Mouse (Mus musculus): ENCODE data around the gene Tbc1d20. TPM values are rescaled to one million over a fixed set of nuclear protein-coding genes. Genes with fewer than 3 reads are reported as not detected.

Gene Tbc1d20
- total and polyA plus RNA-seq, 2 experiments from 2014 or later: 26.9 to 57.1 TPM

DNA sequence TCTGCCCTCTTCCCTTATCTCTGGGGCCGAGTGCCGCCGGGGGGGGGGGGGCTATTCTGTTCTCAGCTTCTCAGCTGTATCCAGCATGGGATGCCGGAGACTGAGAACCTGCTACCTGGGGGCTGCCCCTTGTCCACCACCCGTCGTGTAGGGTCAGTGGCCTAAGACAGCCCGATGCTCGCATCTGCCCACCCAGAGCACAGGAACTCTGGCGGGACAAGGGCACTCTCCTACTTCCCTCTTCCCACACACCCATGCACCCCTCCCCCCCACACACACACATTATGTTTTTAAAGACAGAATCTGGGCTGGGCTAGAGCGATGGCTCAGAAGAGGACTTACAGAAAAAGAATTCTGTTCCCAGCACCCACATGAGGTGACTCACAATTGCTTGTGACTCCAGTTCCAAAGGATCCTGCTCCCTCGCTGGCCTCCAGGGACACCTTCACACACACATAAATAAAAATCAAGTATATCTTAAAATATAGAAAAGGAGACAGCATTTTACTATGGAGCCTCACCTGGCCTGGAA, 41.7 kb downstream of the Tbc1d20 start:
- TF ChIP-seq CTCF (IDR thresholded peaks at IDR 0.05): no peak

DNA sequence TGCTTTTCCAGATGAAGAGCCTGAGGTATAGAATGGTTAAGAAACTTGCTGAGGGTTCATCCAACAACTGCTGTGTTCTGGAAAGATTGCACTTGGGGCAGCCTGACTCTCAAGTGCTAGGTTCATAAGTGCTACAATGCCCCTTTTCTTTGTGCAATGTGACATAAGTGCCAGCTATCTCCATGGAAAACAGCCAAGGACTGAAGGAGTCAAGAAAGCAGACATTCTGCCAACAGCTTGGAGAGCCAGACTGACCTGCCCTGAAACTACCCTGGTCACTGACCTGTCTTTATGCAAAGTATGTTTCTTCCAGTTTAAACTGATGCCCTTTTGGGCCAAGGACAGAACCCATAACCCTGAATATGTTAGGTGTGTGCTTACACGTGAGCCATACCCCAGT, 43.2 kb downstream of the Tbc1d20 start:
- Histone ChIP-seq H3K27ac (ENCODE audit: low read depth, low read length) (no peak overlapping the region), H3K36me3 (ENCODE audit: insufficient read depth, low read length) (no peaks in the 10 kb centered on the region), H3K27me3 (ENCODE audit: insufficient read depth, low read length) (no peaks in the 10 kb centered on the region), H3K9me3 (ENCODE audit: low read length) (no peaks in the 10 kb centered on the region), H3K9ac (replicated peaks; ENCODE audit: low read length, poor library complexity, severe bottlenecking) (no peak overlapping the region), H3K4me1 (ENCODE audit: insufficient read depth, low read length) (no peaks in the 10 kb centered on the region), H3K4me3 (ENCODE audit: low read depth, low read length) (no peak overlapping the region), H3K4me2 (ENCODE audit: low read depth, low read length, poor library complexity, severe bottlenecking) (no peak overlapping the region)
- no peak for TF ChIP-seq CTCF (IDR thresholded peaks at IDR 0.05)
- WGBS: 85% methylated on average over 1 of the region's 1 CpGs
- no peak for DNase-seq (ENCODE audit: low spot score)
- ATAC-seq (ENCODE audit: low FRiP score): no peak

More for the DNA sequence above, 41.7 kb downstream of the Tbc1d20 start:
- no peak overlapping the region for H3K4me3 ChIP-seq (ENCODE audit: low read depth, low read length)
- 53% methylated on average over 9 of the region's 11 CpGs for WGBS
- H3K27ac ChIP-seq (ENCODE audit: low read depth, low read length): no peak overlapping the region
- ATAC-seq (ENCODE audit: low FRiP score): no peak
- no peak for DNase-seq (ENCODE audit: low spot score)
- no peaks in the 10 kb centered on the region for H3K36me3 ChIP-seq (ENCODE audit: insufficient read depth, low read length)
- H3K9me3 ChIP-seq (ENCODE audit: low read length): no peaks in the 10 kb centered on the region
- no peak overlapping the region for H3K4me2 ChIP-seq (ENCODE audit: low read depth, low read length, poor library complexity, severe bottlenecking)
- no peak overlapping the region for H3K9ac ChIP-seq (replicated peaks; ENCODE audit: low read length, poor library complexity, severe bottlenecking)
- peaks cover 9% of the 10 kb centered on the region for H3K4me1 ChIP-seq (ENCODE audit: insufficient read depth, low read length)
- no peaks in the 10 kb centered on the region for H3K27me3 ChIP-seq (ENCODE audit: insufficient read depth, low read length)

DNA sequence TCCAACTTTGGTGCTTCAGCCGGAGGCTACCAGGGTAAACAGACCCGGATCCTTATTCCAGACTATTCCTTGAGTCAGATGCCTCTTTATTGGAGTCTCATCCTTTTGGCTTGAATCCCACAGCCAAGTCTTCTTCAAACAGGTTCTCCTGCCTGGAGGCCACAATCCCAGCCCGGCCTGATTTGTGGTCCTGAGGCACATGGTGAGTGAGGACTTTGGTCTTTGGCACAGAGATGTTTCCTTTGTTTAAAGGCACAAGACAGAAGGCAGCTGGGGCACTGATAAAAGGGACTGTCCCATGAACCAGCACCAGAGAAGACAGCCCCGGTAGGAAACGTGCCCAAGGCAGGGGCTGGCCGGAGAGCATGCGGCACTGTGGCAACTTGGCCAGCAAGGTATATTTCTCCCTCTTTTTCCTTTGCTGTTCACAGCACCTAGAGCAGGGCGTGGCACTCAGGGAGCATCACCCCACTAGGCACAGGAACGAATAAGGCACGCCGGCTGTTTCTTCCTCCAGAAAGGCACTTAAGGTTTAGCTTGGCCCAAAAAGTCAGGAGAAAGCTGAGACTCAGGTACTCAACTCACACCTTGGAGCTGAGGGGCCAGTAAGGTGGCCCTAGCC, 44.1 kb downstream of the Tbc1d20 start:
- H3K4me2 ChIP-seq (ENCODE audit: low read depth, low read length, poor library complexity, severe bottlenecking): no peak overlapping the region
- H3K4me1 ChIP-seq (ENCODE audit: insufficient read depth, low read length): no peaks in the 10 kb centered on the region
- H3K36me3 ChIP-seq (ENCODE audit: insufficient read depth, low read length): no peaks in the 10 kb centered on the region
- 83% methylated on average over 11 of the region's 11 CpGs for WGBS
- DNase-seq (ENCODE audit: low spot score) (no peak), ATAC-seq (ENCODE audit: low FRiP score) (no peak)
- H3K4me3 ChIP-seq (ENCODE audit: low read depth, low read length): no peak overlapping the region
- H3K9ac ChIP-seq (replicated peaks; ENCODE audit: low read length, poor library complexity, severe bottlenecking): no peak overlapping the region
- H3K9me3 ChIP-seq (ENCODE audit: low read length): no peaks in the 10 kb centered on the region
- no peak for TF ChIP-seq CTCF (IDR thresholded peaks at IDR 0.05)
- H3K27ac ChIP-seq (ENCODE audit: low read depth, low read length): no peak overlapping the region
- H3K27me3 ChIP-seq (ENCODE audit: insufficient read depth, low read length): no peaks in the 10 kb centered on the region

DNA sequence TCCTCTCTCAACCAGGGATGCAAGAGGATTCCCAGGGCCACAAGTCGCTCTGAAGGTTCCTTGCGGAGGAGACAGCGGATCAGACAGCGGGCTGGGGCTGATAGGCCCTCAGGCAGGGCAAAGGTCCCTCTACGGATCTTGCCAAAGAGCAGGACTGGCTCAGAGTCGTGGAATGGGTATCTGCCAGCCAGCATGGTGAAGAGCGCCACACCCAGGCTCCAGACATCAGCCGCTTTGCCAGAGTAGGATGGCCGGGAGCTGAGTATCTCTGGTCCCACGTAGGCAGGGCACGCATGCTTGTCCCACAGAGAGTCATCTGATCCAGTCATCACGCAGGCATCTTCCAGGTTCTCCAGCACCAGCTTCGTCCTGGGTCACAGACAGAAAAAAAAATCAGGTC, 44.7 kb downstream of the Tbc1d20 start:
- no peaks in the 10 kb centered on the region for H3K36me3 ChIP-seq (ENCODE audit: insufficient read depth, low read length)
- WGBS: 76% methylated on average over 13 of the region's 13 CpGs
- no peak overlapping the region for H3K9ac ChIP-seq (replicated peaks; ENCODE audit: low read length, poor library complexity, severe bottlenecking)
- no peak overlapping the region for H3K4me3 ChIP-seq (ENCODE audit: low read depth, low read length)
- no peak for TF ChIP-seq CTCF (IDR thresholded peaks at IDR 0.05)
- ATAC-seq (ENCODE audit: low FRiP score) (no peak), DNase-seq (ENCODE audit: low spot score) (no peak)
- H3K27me3 ChIP-seq (ENCODE audit: insufficient read depth, low read length): no peaks in the 10 kb centered on the region
- no peak overlapping the region for H3K27ac ChIP-seq (ENCODE audit: low read depth, low read length)
- H3K9me3 ChIP-seq (ENCODE audit: low read length): no peaks in the 10 kb centered on the region
- no peak overlapping the region for H3K4me2 ChIP-seq (ENCODE audit: low read depth, low read length, poor library complexity, severe bottlenecking)
- H3K4me1 ChIP-seq (ENCODE audit: insufficient read depth, low read length): peaks cover 3% of the 10 kb centered on the region; the same call in 1 of the 2 replicates

DNA sequence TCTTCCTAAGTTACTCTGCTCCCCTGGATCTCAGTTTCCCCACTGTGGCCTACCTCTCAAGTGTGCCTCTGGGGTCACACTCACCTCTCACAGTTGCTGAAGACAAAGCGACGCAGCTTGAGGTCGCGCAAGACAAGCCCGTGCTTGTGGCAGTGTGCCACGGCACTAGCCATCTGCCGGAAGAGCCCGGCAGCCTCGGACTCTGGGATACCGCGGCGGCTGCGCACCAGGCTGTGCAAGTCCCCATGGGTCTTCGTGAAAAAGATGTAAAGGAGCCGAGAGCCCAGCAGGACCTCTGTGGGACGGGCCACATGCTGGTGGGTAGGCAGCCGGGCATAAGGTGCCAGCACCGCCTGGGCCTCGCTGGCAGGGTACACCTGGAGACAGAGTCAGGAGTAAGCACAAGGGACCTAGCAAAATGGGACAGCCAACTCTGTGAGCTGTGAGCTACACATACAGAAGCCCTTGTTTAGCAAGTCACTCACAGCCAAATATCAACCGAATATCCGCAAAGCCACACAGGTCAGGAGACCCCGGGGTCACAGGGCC, 46.1 kb downstream of the Tbc1d20 start:
- Histone ChIP-seq H3K27ac (ENCODE audit: low read depth, low read length) (no peak overlapping the region), H3K4me3 (ENCODE audit: low read depth, low read length) (no peak overlapping the region), H3K9me3 (ENCODE audit: low read length) (no peaks in the 10 kb centered on the region), H3K4me2 (ENCODE audit: low read depth, low read length, poor library complexity, severe bottlenecking) (no peak overlapping the region), H3K36me3 (ENCODE audit: insufficient read depth, low read length) (no peaks in the 10 kb centered on the region), H3K27me3 (ENCODE audit: insufficient read depth, low read length) (no peaks in the 10 kb centered on the region), H3K9ac (replicated peaks; ENCODE audit: low read length, poor library complexity, severe bottlenecking) (no peak overlapping the region), H3K4me1 (ENCODE audit: insufficient read depth, low read length) (peaks cover 3% of the 10 kb centered on the region; the same call in 1 of the 2 replicates)
- no peak for DNase-seq (ENCODE audit: low spot score)
- WGBS: 84% methylated on average over 22 of the region's 22 CpGs
- TF ChIP-seq CTCF (IDR thresholded peaks at IDR 0.05): no peak
- ATAC-seq (ENCODE audit: low FRiP score): no peak

Measured in midbrain, postnatal 0 days (tissue).